ENCODE assay signal across 15 mouse cellular contexts in genomic region chr1:186888767-186889583, GRCm38 (mm10).
A peak's percentile ranks its signal among the peaks of the same experiment; 100 is the strongest.
DNase-seq lines count a peak whose midpoint lies in the region; ATAC-seq and TF ChIP-seq lines count a peak whose summit lies in the region.
"Had no signal": no experiment of that assay in that cellular context is flagged by ENCODE, and none has a peak within 500 bp of the region (broad histone marks: within the 10 kb centered on the region; RNA-seq: fewer than 3 reads in every experiment).

No protein-coding gene starts in this region.

- no peaks in the 10 kb centered on the region for H3K27me3 ChIP-seq in midbrain, embryonic 11.5 days (ENCODE audit: control insufficient read depth, insufficient read depth, low read length)
- H3K27me3 ChIP-seq in midbrain, embryonic 10.5 days (ENCODE audit: low read depth, poor library complexity, severe bottlenecking) = no peaks in the 10 kb centered on the region
- no peaks in the 10 kb centered on the region for H3K27me3 ChIP-seq in embryonic facial prominence, embryonic 15.5 days
- H3K27me3 ChIP-seq in heart, embryonic 11.5 days (ENCODE audit: control insufficient read depth, insufficient read depth, low read length) = no peaks in the 10 kb centered on the region
- H3K27me3 ChIP-seq in hindbrain, postnatal 0 days (ENCODE audit: insufficient read depth, low read length) = no peaks in the 10 kb centered on the region
- H3K27me3 ChIP-seq: limb, embryonic 15.5 days had no signal

- no peaks in the 10 kb centered on the region; the same call in 1 of the 2 replicates for H3K9me3 ChIP-seq in midbrain, embryonic 11.5 days (ENCODE audit: control insufficient read depth, low read length)
- H3K9me3 ChIP-seq in midbrain, embryonic 10.5 days (replicated peaks) = no peaks in the 10 kb centered on the region
- H3K9me3 ChIP-seq in embryonic facial prominence, embryonic 15.5 days (replicated peaks) = no peaks in the 10 kb centered on the region
- H3K9me3 ChIP-seq in heart, embryonic 11.5 days (replicated peaks; ENCODE audit: control insufficient read depth, low read length) = no peaks in the 10 kb centered on the region
- no peaks in the 10 kb centered on the region for H3K9me3 ChIP-seq in hindbrain, postnatal 0 days (ENCODE audit: low read length)
- H3K9me3 ChIP-seq: limb, embryonic 15.5 days had no signal

- DNase-seq in midbrain, embryonic 11.5 days (ENCODE audit: low spot score, missing footprints) = peak; percentile 65
- DNase-seq in midbrain, embryonic 10.5 days (ENCODE audit: low spot score) = no peak
- DNase-seq in hindbrain, postnatal 0 days (ENCODE audit: low spot score) = peak; percentile 21
- no peak for DNase-seq in spleen, postnatal 10 days (ENCODE audit: low spot score in 2 of 2)
- no peak for DNase-seq in T-cell, adult 2 months (ENCODE audit: low spot score)
- no peak for DNase-seq in lung, postnatal 4 days
- DNase-seq: adrenal gland, postnatal 10 days; gastrocnemius, postnatal 10 days; kidney, postnatal 25 days; lung, embryonic 14.5 days; spleen, adult 18-20 months had no signal

- WGBS in midbrain, embryonic 11.5 days = 62% methylated on average over 11 of the region's 11 CpGs
- WGBS in midbrain, embryonic 10.5 days = 69% methylated on average over 11 of the region's 11 CpGs
- WGBS in embryonic facial prominence, embryonic 15.5 days = 42% methylated on average over 11 of the region's 11 CpGs
- 40% methylated on average over 11 of the region's 11 CpGs for WGBS in heart, embryonic 11.5 days (ENCODE audit: insufficient replicate concordance)
- WGBS in hindbrain, postnatal 0 days = 47% methylated on average over 11 of the region's 11 CpGs

- H3K4me1 ChIP-seq in midbrain, embryonic 11.5 days (ENCODE audit: control insufficient read depth, insufficient read depth, low read length) = no peaks in the 10 kb centered on the region
- H3K4me1 ChIP-seq in midbrain, embryonic 10.5 days = no peaks in the 10 kb centered on the region; the same call in 1 of the 2 replicates
- H3K4me1 ChIP-seq in embryonic facial prominence, embryonic 15.5 days = no peaks in the 10 kb centered on the region
- H3K4me1 ChIP-seq in heart, embryonic 11.5 days (ENCODE audit: control insufficient read depth, insufficient read depth, low read length) = no peaks in the 10 kb centered on the region
- no peaks in the 10 kb centered on the region for H3K4me1 ChIP-seq in hindbrain, postnatal 0 days (ENCODE audit: insufficient read depth, low read length)

- H3K36me3 ChIP-seq in midbrain, embryonic 11.5 days (ENCODE audit: control insufficient read depth, insufficient read depth, low read length) = no peaks in the 10 kb centered on the region
- no peaks in the 10 kb centered on the region for H3K36me3 ChIP-seq in midbrain, embryonic 10.5 days
- no peaks in the 10 kb centered on the region for H3K36me3 ChIP-seq in embryonic facial prominence, embryonic 15.5 days
- H3K36me3 ChIP-seq in heart, embryonic 11.5 days (ENCODE audit: control insufficient read depth, insufficient read depth, low read length) = no peaks in the 10 kb centered on the region
- H3K36me3 ChIP-seq in hindbrain, postnatal 0 days (ENCODE audit: insufficient read depth, low read length) = no peaks in the 10 kb centered on the region
- H3K36me3 ChIP-seq: limb, embryonic 15.5 days had no signal

- no peak overlapping the region for H3K9ac ChIP-seq in midbrain, embryonic 11.5 days (ENCODE audit: low read length)
- H3K9ac ChIP-seq in embryonic facial prominence, embryonic 15.5 days = no peak overlapping the region
- no peak overlapping the region for H3K9ac ChIP-seq in heart, embryonic 11.5 days (ENCODE audit: low read depth, low read length)
- H3K9ac ChIP-seq in hindbrain, postnatal 0 days (replicated peaks; ENCODE audit: low read length) = no peak overlapping the region
- H3K9ac ChIP-seq: limb, embryonic 15.5 days; lung, embryonic 14.5 days had no signal

- no peak overlapping the region for H3K4me2 ChIP-seq in midbrain, embryonic 11.5 days
- no peak overlapping the region for H3K4me2 ChIP-seq in embryonic facial prominence, embryonic 15.5 days (replicated peaks)
- peak overlapping the region; percentile 34; the same call in 1 of the 2 replicates for H3K4me2 ChIP-seq in heart, embryonic 11.5 days
- H3K4me2 ChIP-seq in hindbrain, postnatal 0 days (ENCODE audit: low read depth, low read length) = no peak overlapping the region
- H3K4me2 ChIP-seq: limb, embryonic 15.5 days; lung, embryonic 14.5 days had no signal

- ATAC-seq in midbrain, embryonic 11.5 days (ENCODE audit: low FRiP score) = no peak
- ATAC-seq in embryonic facial prominence, embryonic 15.5 days (ENCODE audit: insufficient number of reproducible peaks, low FRiP score, low TSS enrichment, low read depth) = peak; percentile 57
- 0 out of 2 replicates have a peak, but pooled peaks have one; percentile 31 for ATAC-seq in heart, embryonic 11.5 days (replicated peaks; ENCODE audit: insufficient number of reproducible peaks, low FRiP score, low TSS enrichment)
- ATAC-seq in hindbrain, postnatal 0 days = no peak
- ATAC-seq: inflammation-experienced regulatory T-cells, adult 6 months had no signal

- H3K4me3 ChIP-seq in midbrain, embryonic 11.5 days (ENCODE audit: low read depth, low read length) = no peak overlapping the region
- H3K4me3 ChIP-seq in midbrain, embryonic 10.5 days = no peak overlapping the region
- no peak overlapping the region for H3K4me3 ChIP-seq in embryonic facial prominence, embryonic 15.5 days (replicated peaks)
- H3K4me3 ChIP-seq in heart, embryonic 11.5 days (ENCODE audit: low read depth, low read length) = no peak overlapping the region
- no peak overlapping the region for H3K4me3 ChIP-seq in hindbrain, postnatal 0 days (ENCODE audit: low read length)
- H3K4me3 ChIP-seq: limb, embryonic 15.5 days had no signal

- TF ChIP-seq CTCF in hindbrain, postnatal 0 days (IDR thresholded peaks at IDR 0.05; ENCODE audit: low read depth) = no peak

- H3K27ac ChIP-seq in midbrain, embryonic 11.5 days (ENCODE audit: low read depth, low read length) = no peak overlapping the region
- no peak overlapping the region for H3K27ac ChIP-seq in midbrain, embryonic 10.5 days (replicated peaks)
- no peak overlapping the region for H3K27ac ChIP-seq in embryonic facial prominence, embryonic 15.5 days (replicated peaks)
- peak overlapping the region; percentile 66 for H3K27ac ChIP-seq in heart, embryonic 11.5 days (ENCODE audit: low read depth, low read length)
- no peak overlapping the region for H3K27ac ChIP-seq in hindbrain, postnatal 0 days
- H3K27ac ChIP-seq: limb, embryonic 15.5 days had no signal

Comparison
In these comparisons a context has a peak if more than half of its experiments do, and no peak if none do; other contexts are left out.
1. DNase-seq: peak in midbrain, embryonic 11.5 days (single experiment) and hindbrain, postnatal 0 days (single experiment); none in midbrain, embryonic 10.5 days (single experiment), spleen, postnatal 10 days (0 of 2), T-cell, adult 2 months (single experiment) and lung, postnatal 4 days (0 of 2).
2. ATAC-seq: peak in embryonic facial prominence, embryonic 15.5 days (single experiment) and heart, embryonic 11.5 days (single experiment); none in midbrain, embryonic 11.5 days (single experiment) and hindbrain, postnatal 0 days (single experiment).